Mouse (Mus musculus) midbrain, embryonic 11.5 days (tissue): ENCODE measurements around the gene Zfp709. TPM values are rescaled to one million over a fixed set of nuclear protein-coding genes. Genes with fewer than 3 reads are reported as not detected.
A peak's percentile ranks its signal among the peaks of the same experiment; 100 is the strongest.
"Not testable (repeated sequence)": the region's sequence is repeated elsewhere in the genome, so short reads cannot be mapped to it uniquely, and the experiment has no call there.

Experiments
- ATAC-seq: fragments of 200-750 bp; cut with Nextera tagmentation; 2 replicates; pipeline ENCODE4 v1.8.0; 2017; ENCODE audit warnings: moderate TSS enrichment, moderate library complexity; ENCODE audit not compliant: low FRiP score
- DNase-seq: peaks from one replicate; pipeline ENCODE4 v3.0.0; 2015; ENCODE audit warnings: low spot score; ENCODE audit errors: missing footprints
- H3K27ac ChIP-seq: fragments of 300-500 bp; sonication (generic); 2 replicates; pipeline ENCODE4 v1.5.1; 2014; ENCODE audit warnings: low read depth, low read length
- H3K27me3 ChIP-seq: fragments of 300-500 bp; sonication (generic); 2 replicates; pipeline ENCODE4 v1.6.1; 2014; ENCODE audit warnings: mild to moderate bottlenecking, low read length, moderate library complexity, mixed read lengths; ENCODE audit not compliant: control insufficient read depth, insufficient read depth
- H3K36me3 ChIP-seq: fragments of 300-500 bp; sonication (generic); 2 replicates; pipeline ENCODE4 v1.6.1; 2014; ENCODE audit warnings: mild to moderate bottlenecking, low read length, moderate library complexity, mixed read lengths; ENCODE audit not compliant: control insufficient read depth, insufficient read depth
- H3K4me1 ChIP-seq: fragments of 300-500 bp; sonication (generic); 2 replicates; pipeline ENCODE4 v1.6.1; 2014; ENCODE audit warnings: low read length; ENCODE audit not compliant: control insufficient read depth, insufficient read depth
- H3K4me2 ChIP-seq: fragments of 300-500 bp; sonication (generic); 2 replicates; pipeline ENCODE4 v1.6.1; 2014; ENCODE audit warnings: mild to moderate bottlenecking, moderate library complexity
- H3K4me3 ChIP-seq: fragments of 300-500 bp; sonication (generic); 2 replicates; pipeline ENCODE4 v1.5.1; 2014; ENCODE audit warnings: low read depth, low read length
- H3K9ac ChIP-seq: fragments of 300-500 bp; sonication (generic); 2 replicates; pipeline ENCODE4 v1.6.1; 2014; ENCODE audit warnings: low read length
- H3K9me3 ChIP-seq: fragments of 300-500 bp; sonication (generic); 2 replicates; pipeline ENCODE4 v1.6.1; 2016; ENCODE audit warnings: low read length; ENCODE audit not compliant: control insufficient read depth
- WGBS: fragments of 180-500 bp; shearing (Covaris S2); extraction: QIAGEN DNeasy Blood & Tissue Kit; methylation state at CpG from one replicate; pipeline ENCODE4 v1.1.7; 2014; 5-methylcytosine and 5-hydroxymethylcytosine counted together
- polyA plus RNA-seq: library from polyadenylated mRNA; unstranded; fragments of >200 nt; fragmentation: Nextera tagmentation; extraction: Ambion mirVana; gene quantifications from 2 replicates; pipeline ENCODE4 v1.2.1, GENCODE M21; 2014

Zfp709 gene
- polyA plus RNA-seq, 1 experiment from 2014 or later, result 7.4 TPM

GRCm38 (mm10) chr8:71856630-71857328 is 25.0 kb upstream of the Zfp709 start:
- not testable (repeated sequence) for H3K4me3 ChIP-seq, H3K4me1 ChIP-seq, H3K36me3 ChIP-seq, H3K9me3 ChIP-seq, H3K4me2 ChIP-seq, H3K27ac ChIP-seq, H3K27me3 ChIP-seq, DNase-seq, H3K9ac ChIP-seq
- ATAC-seq, result peak; percentile 58; the same call in 1 of the 2 replicates
- WGBS, result 76% methylated on average over 8 of the region's 10 CpGs

- H3K9me3 ChIP-seq, H3K27ac ChIP-seq, H3K9ac ChIP-seq, H3K4me2 ChIP-seq, H3K27me3 ChIP-seq, H3K36me3 ChIP-seq, H3K4me1 ChIP-seq, DNase-seq, H3K4me3 ChIP-seq: not testable (repeated sequence)
- WGBS, result 78% methylated on average over 2 of the region's 2 CpGs
- peak; percentile 73; the same call in 1 of the 2 replicates for ATAC-seq
Observed at GRCm38 (mm10) chr8:71857364-71857763, 24.5 kb upstream of the Zfp709 start.

GRCm38 (mm10) chr8:71861551-71861950 is 20.3 kb upstream of the Zfp709 start:
- H3K9ac ChIP-seq, H3K27ac ChIP-seq, H3K27me3 ChIP-seq, ATAC-seq, H3K36me3 ChIP-seq, H3K9me3 ChIP-seq, DNase-seq, H3K4me3 ChIP-seq, H3K4me1 ChIP-seq, H3K4me2 ChIP-seq: not testable (repeated sequence)
- 100% methylated on average over 1 of the region's 1 CpGs for WGBS

GRCm38 (mm10) chr8:71862038-71862437 is 19.8 kb upstream of the Zfp709 start:
- ATAC-seq, H3K4me3 ChIP-seq, H3K27ac ChIP-seq, H3K4me1 ChIP-seq, H3K4me2 ChIP-seq, H3K36me3 ChIP-seq, DNase-seq, H3K27me3 ChIP-seq, H3K9me3 ChIP-seq, H3K9ac ChIP-seq: not testable (repeated sequence)

GRCm38 (mm10) chr8:71900666-71901065 is 18.8 kb downstream of the Zfp709 start:
- not testable (repeated sequence) for H3K27me3 ChIP-seq, H3K27ac ChIP-seq, H3K9me3 ChIP-seq, H3K9ac ChIP-seq, H3K4me2 ChIP-seq, H3K4me1 ChIP-seq, H3K4me3 ChIP-seq, ATAC-seq, H3K36me3 ChIP-seq
- WGBS, result 46% methylated on average over 11 of the region's 11 CpGs
- DNase-seq, result peak; percentile 72

- not testable (repeated sequence) for H3K4me3 ChIP-seq, H3K27me3 ChIP-seq, H3K9me3 ChIP-seq, H3K9ac ChIP-seq, H3K4me1 ChIP-seq, H3K36me3 ChIP-seq, ATAC-seq, H3K27ac ChIP-seq, H3K4me2 ChIP-seq
- DNase-seq, result peak; percentile 17
- WGBS, result 77% methylated on average over 1 of the region's 1 CpGs
Observed at GRCm38 (mm10) chr8:71903084-71903483, 21.3 kb downstream of the Zfp709 start.

- WGBS, result 100% methylated on average over 1 of the region's 1 CpGs
- ATAC-seq (no peak), DNase-seq (peak; percentile 31)
- no peak overlapping the region for H3K9ac ChIP-seq
- no peak overlapping the region for H3K4me3 ChIP-seq
- H3K36me3 ChIP-seq, result no peaks in the 10 kb centered on the region
- H3K27me3 ChIP-seq, result no peaks in the 10 kb centered on the region
- no peaks in the 10 kb centered on the region for H3K9me3 ChIP-seq
- no peaks in the 10 kb centered on the region for H3K4me1 ChIP-seq
- H3K4me2 ChIP-seq, result no peak overlapping the region
- no peak overlapping the region for H3K27ac ChIP-seq
Observed at GRCm38 (mm10) chr8:71906809-71907208, 25.0 kb downstream of the Zfp709 start.

- Histone ChIP-seq H3K36me3 (no peaks in the 10 kb centered on the region), H3K27ac (0 out of 2 replicates have a peak overlapping the region, but pooled peaks have one; percentile 15), H3K4me2 (peak overlapping the region; percentile 42), H3K4me1 (no peaks in the 10 kb centered on the region), H3K9me3 (no peaks in the 10 kb centered on the region), H3K9ac (peak overlapping the region; percentile 92; the same call in 1 of the 2 replicates), H3K27me3 (no peaks in the 10 kb centered on the region), H3K4me3 (peak overlapping the region; percentile 59)
- WGBS, result 97% methylated on average over 5 of the region's 5 CpGs
- DNase-seq, result no peak
- ATAC-seq, result no peak
Observed at GRCm38 (mm10) chr8:71907798-71908257, 26.0 kb downstream of the Zfp709 start.

- ATAC-seq, result peak; percentile 96
Observed at GRCm38 (mm10) chr8:71908309-71909261, 26.8 kb downstream of the Zfp709 start, which contains the start of the genes Zfp882 and Zfp617. TSS of gene Zfp882 (plus strand) at chr8:71908608. TSS of gene Zfp617 (plus strand) at chr8:71908635.

More at GRCm38 (mm10) chr8:71908309-71909261, 26.8 kb downstream of the Zfp709 start, which contains the start of the genes Zfp882 and Zfp617:
- WGBS, result 5% methylated on average over 47 of the region's 47 CpGs
- Histone ChIP-seq H3K9ac (peak within 1 kb of the TSS; percentile 92), H3K27ac (peak within 1 kb of the TSS; percentile 97), H3K36me3 (peaks cover under 1% of the 10 kb centered on the region; the same call in 1 of the 2 replicates), H3K9me3 (no peaks in the 10 kb centered on the region), H3K4me3 (peak within 1 kb of the TSS; percentile 59), H3K4me2 (peak within 1 kb of the TSS; percentile 42), H3K27me3 (no peaks in the 10 kb centered on the region), H3K4me1 (no peaks in the 10 kb centered on the region)
- DNase-seq, result peak; percentile 99
